Comparison of ENCODE assay signal across 7 mouse cellular contexts in the genomic region with DNA sequence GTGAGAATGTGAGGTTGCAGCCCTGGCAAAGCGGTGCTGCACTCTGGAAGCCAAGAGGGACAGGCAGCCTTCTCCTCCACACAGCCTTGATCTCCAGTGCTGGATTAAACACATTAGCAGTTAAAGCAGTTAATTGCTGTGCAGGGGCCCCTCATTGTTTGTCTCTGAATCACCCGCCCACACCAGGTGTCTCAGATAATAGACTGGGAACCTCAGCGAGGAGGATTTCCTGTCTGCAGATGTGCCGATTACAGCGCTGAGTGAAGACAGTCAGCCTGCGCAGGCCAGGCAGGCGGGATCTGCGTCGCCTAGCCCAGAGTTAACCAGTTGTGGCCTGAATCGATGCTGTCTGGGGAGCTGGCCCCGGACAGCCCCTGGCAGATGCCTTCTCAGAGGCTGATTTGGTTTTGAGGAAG. TPM values are rescaled to one million over a fixed set of nuclear protein-coding genes. Genes with fewer than 3 reads are reported as not detected.
A peak's percentile ranks its signal among the peaks of the same experiment; 100 is the strongest.
DNase-seq lines count a peak whose midpoint lies in the region; ATAC-seq lines count a peak whose summit lies in the region.

No protein-coding gene starts in this region.

- peaks cover 17% of the 10 kb centered on the region for H3K4me1 ChIP-seq in forebrain, embryonic 13.5 days
- peaks cover 18% of the 10 kb centered on the region for H3K4me1 ChIP-seq in hindbrain, embryonic 15.5 days (replicated peaks)

- peak overlapping the region; percentile 48 for H3K4me2 ChIP-seq in forebrain, embryonic 13.5 days
- H3K4me2 ChIP-seq in hindbrain, embryonic 15.5 days, result peak overlapping the region; percentile 46

- ATAC-seq in forebrain, embryonic 13.5 days, result peak; percentile 82
- peak; percentile 86 for ATAC-seq in hindbrain, embryonic 15.5 days (ENCODE audit: low FRiP score, low read depth)

- peak overlapping the region; percentile 50 for H3K9ac ChIP-seq in forebrain, embryonic 13.5 days
- peak overlapping the region; percentile 30 for H3K9ac ChIP-seq in hindbrain, embryonic 15.5 days

- WGBS in forebrain, embryonic 13.5 days, result 4% methylated on average over 11 of the region's 11 CpGs
- under 1% methylated on average over 11 of the region's 11 CpGs for WGBS in hindbrain, embryonic 15.5 days

- peak overlapping the region; percentile 7; the same call in 1 of the 2 replicates for H3K4me3 ChIP-seq in forebrain, embryonic 13.5 days
- H3K4me3 ChIP-seq in hindbrain, embryonic 15.5 days, result peak overlapping the region; percentile 6; the same call in 1 of the 2 replicates

- H3K36me3 ChIP-seq in forebrain, embryonic 13.5 days (ENCODE audit: poor library complexity, severe bottlenecking), result peaks cover 9% of the 10 kb centered on the region; the same call in 1 of the 2 replicates
- H3K36me3 ChIP-seq in hindbrain, embryonic 15.5 days, result no peaks in the 10 kb centered on the region

- no peaks in the 10 kb centered on the region for H3K9me3 ChIP-seq in forebrain, embryonic 13.5 days (replicated peaks)
- H3K9me3 ChIP-seq in hindbrain, embryonic 15.5 days, result no peaks in the 10 kb centered on the region

- H3K27ac ChIP-seq in forebrain, embryonic 13.5 days, result peak overlapping the region; percentile 65
- peak overlapping the region; percentile 63; the same call in 1 of the 2 replicates for H3K27ac ChIP-seq in hindbrain, embryonic 15.5 days (replicated peaks)

- H3K27me3 ChIP-seq in forebrain, embryonic 13.5 days, result 0 out of 2 replicates have a peak, but pooled peaks cover 4% of the 10 kb centered on the region
- peaks cover 7% of the 10 kb centered on the region for H3K27me3 ChIP-seq in hindbrain, embryonic 15.5 days

- peak; percentile 37 to 39 for DNase-seq in CD8-positive naive resting alpha-beta T cell, adult 2 months (ENCODE audit: low read depth in 2 of 2, low spot score in 2 of 2)
- peak; percentile 88 for DNase-seq in MEL-GATA-1-ER (ENCODE audit: extremely low read depth, low read depth)
- DNase-seq in lung, postnatal 10 days, result peak; percentile 57
- peak; percentile 86 for DNase-seq in retina, postnatal 1 day
- no peak for DNase-seq in testis, postnatal 14 days (ENCODE audit: low spot score)

RNA-seq across cellular contexts. Expression of a gene that starts 33.3 kb away (rescaled TPM):
- polyA plus RNA-seq in forebrain, embryonic 13.5 days (2015; fragmentation: Nextera tagmentation; extraction: Ambion mirVana), result 64.0 and 70.1 TPM in 2 replicates
- polyA plus RNA-seq in hindbrain, embryonic 15.5 days (2015; fragmentation: Nextera tagmentation; extraction: Ambion mirVana), result 106 and 113 TPM in 2 replicates

RNA-seq across cellular contexts. Expression of a gene that starts 33.8 kb away (rescaled TPM):
- polyA plus RNA-seq in forebrain, embryonic 13.5 days (2015; fragmentation: Nextera tagmentation; extraction: Ambion mirVana), result 23.4 and 25.1 TPM in 2 replicates
- 31.0 and 31.7 TPM in 2 replicates for polyA plus RNA-seq in hindbrain, embryonic 15.5 days (2015; fragmentation: Nextera tagmentation; extraction: Ambion mirVana)

RNA-seq across cellular contexts. Expression of a gene that starts 38.5 kb away (rescaled TPM):
- 14.5 and 14.8 TPM in 2 replicates for polyA plus RNA-seq in forebrain, embryonic 13.5 days (2015; fragmentation: Nextera tagmentation; extraction: Ambion mirVana)
- 14.8 and 16.7 TPM in 2 replicates for polyA plus RNA-seq in hindbrain, embryonic 15.5 days (2015; fragmentation: Nextera tagmentation; extraction: Ambion mirVana)

RNA-seq across cellular contexts. Expression of a gene that starts 38.7 kb away (rescaled TPM):
- polyA plus RNA-seq in forebrain, embryonic 13.5 days (2015; fragmentation: Nextera tagmentation; extraction: Ambion mirVana), result 3.6 TPM in 2 replicates
- 2.9 and 3.4 TPM in 2 replicates for polyA plus RNA-seq in hindbrain, embryonic 15.5 days (2015; fragmentation: Nextera tagmentation; extraction: Ambion mirVana)
